Mouse (Mus musculus) liver, postnatal 0 days (tissue): ENCODE measurements around the gene Stag1. TPM values are rescaled to one million over a fixed set of nuclear protein-coding genes. Genes with fewer than 3 reads are reported as not detected.
A peak's percentile ranks its signal among the peaks of the same experiment; 100 is the strongest.

Source experiments
- ATAC-seq: fragments of 200-750 bp; cut with Nextera tagmentation; 2 replicates; pipeline ENCODE4 v1.8.0; 2017; ENCODE audit warnings: mild to moderate bottlenecking, moderate library complexity
- DNase-seq: peaks from one replicate; pipeline ENCODE4 v3.0.0-alpha.2; 2016
- H3K27ac ChIP-seq: fragments of 300-500 bp; sonication (generic); 2 replicates; pipeline ENCODE4 v1.5.1; 2014; ENCODE audit warnings: antibody characterized with exemption, moderate library complexity, mild to moderate bottlenecking, low read depth
- H3K27me3 ChIP-seq: fragments of 300-500 bp; sonication (generic); 2 replicates; pipeline ENCODE4 v1.6.1; 2014; ENCODE audit warnings: low read length, control low read depth, mixed read lengths; ENCODE audit not compliant: insufficient read depth
- H3K36me3 ChIP-seq: fragments of 300-500 bp; sonication (generic); replicated peaks from 2 replicates; pipeline ENCODE4 v1.6.1; 2014; ENCODE audit warnings: mild to moderate bottlenecking, control low read depth, low read length, moderate library complexity, mixed read lengths; ENCODE audit not compliant: insufficient read depth
- H3K4me1 ChIP-seq: fragments of 300-500 bp; sonication (generic); 2 replicates; pipeline ENCODE4 v1.6.1; 2014; ENCODE audit warnings: antibody characterized with exemption, mild to moderate bottlenecking, control low read depth; ENCODE audit not compliant: insufficient read depth
- H3K4me2 ChIP-seq: fragments of 300-500 bp; sonication (generic); 2 replicates; pipeline ENCODE4 v1.6.1; 2014; ENCODE audit warnings: low read depth, mild to moderate bottlenecking, low read length, moderate library complexity, mixed read lengths
- H3K4me3 ChIP-seq: fragments of 300-500 bp; sonication (generic); 2 replicates; pipeline ENCODE4 v1.5.1; 2014; ENCODE audit warnings: low read depth, low read length
- H3K9ac ChIP-seq: fragments of 300-500 bp; sonication (generic); replicated peaks from 2 replicates; pipeline ENCODE4 v1.6.1; 2014; ENCODE audit warnings: mild to moderate bottlenecking, moderate library complexity
- H3K9me3 ChIP-seq: fragments of 300-500 bp; sonication (generic); 2 replicates; pipeline ENCODE4 v1.6.1; 2016; ENCODE audit warnings: mild to moderate bottlenecking, control low read depth, low read length, mixed read lengths
- CTCF ChIP-seq: sonication (generic); IDR thresholded peaks from 2 replicates; pipeline ENCODE4 v1.5.1; 2016; ENCODE audit warnings: antibody characterized with exemption, low read depth
- EP300 ChIP-seq: IDR thresholded peaks from 2 replicates; pipeline ENCODE4 v1.6.1; 2016; ENCODE audit warnings: antibody characterized with exemption, low read depth, mild to moderate bottlenecking
- WGBS: fragments of 180-500 bp; shearing (Covaris S2); extraction: QIAGEN DNeasy Blood & Tissue Kit; methylation state at CpG from one replicate; pipeline ENCODE4 v1.1.7; 2014; ENCODE audit not compliant: insufficient replicate concordance; 5-methylcytosine and 5-hydroxymethylcytosine counted together
- polyA plus RNA-seq: library from polyadenylated mRNA; unstranded; fragments of >200 nt; fragmentation: Nextera tagmentation; extraction: Ambion mirVana; gene quantifications from 2 replicates; pipeline ENCODE4 v1.2.1, GENCODE M21; 2015

Stag1 gene
- polyA plus RNA-seq, 1 experiment from 2014 or later: 20.4 TPM

DNA sequence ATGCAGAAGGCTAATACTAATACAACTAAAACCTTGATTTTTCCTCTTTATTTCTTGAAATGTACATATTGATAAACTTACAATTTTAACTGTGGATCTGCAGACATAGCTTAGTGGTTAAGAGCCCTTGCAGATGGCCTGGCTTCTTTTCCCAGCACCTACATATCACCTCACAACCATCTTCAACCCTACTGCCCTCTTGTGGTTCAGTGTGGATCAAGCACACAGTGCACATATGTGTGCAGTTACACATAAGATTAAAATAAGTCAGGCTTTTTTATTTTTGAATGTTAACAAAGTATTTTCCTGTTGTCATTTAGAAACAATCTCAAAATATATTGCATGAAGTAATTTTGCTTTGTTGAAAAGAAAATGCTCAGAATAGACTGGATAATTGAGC is 312.8 kb downstream of the Stag1 start:
- peaks cover 18% of the 10 kb centered on the region for H3K36me3 ChIP-seq
- no peaks in the 10 kb centered on the region for H3K27me3 ChIP-seq
- ATAC-seq (no peak), DNase-seq (no peak)
- H3K9me3 ChIP-seq: no peaks in the 10 kb centered on the region
- peak; percentile 61 for TF ChIP-seq CTCF
- no peak for TF ChIP-seq EP300
- H3K4me1 ChIP-seq: no peaks in the 10 kb centered on the region
- H3K4me2 ChIP-seq: no peak overlapping the region
- H3K27ac ChIP-seq: no peak overlapping the region
- no peak overlapping the region for H3K9ac ChIP-seq
- no peak overlapping the region for H3K4me3 ChIP-seq

DNA sequence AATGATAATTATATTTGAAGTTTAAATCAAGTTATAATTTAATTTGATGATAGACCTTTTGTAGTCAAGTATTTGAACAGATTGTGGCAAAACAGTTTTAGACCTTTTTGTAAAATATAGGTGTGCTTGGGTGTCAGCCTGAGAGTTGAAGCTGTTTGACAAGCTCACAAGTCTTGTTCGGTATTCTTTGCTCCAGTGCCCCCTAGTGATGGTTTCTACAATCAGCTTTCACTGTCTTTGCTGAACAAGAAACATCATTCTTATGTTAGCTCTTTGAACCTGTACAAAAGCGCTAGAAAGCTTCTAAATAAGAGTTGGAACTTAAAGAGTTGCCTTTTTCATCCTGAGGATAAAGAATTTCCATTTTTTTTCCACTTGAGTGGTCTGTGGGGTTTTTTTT is 319.5 kb downstream of the Stag1 start:
- TF ChIP-seq CTCF: peak; percentile 68
- TF ChIP-seq EP300: no peak
- no peak overlapping the region for H3K4me3 ChIP-seq
- no peak overlapping the region for H3K27ac ChIP-seq
- peak; percentile 23 for DNase-seq
- no peaks in the 10 kb centered on the region for H3K9me3 ChIP-seq
- no peak overlapping the region for H3K9ac ChIP-seq
- ATAC-seq: no peak
- 43% methylated on average over 2 of the region's 2 CpGs for WGBS
- H3K27me3 ChIP-seq: no peaks in the 10 kb centered on the region
- H3K36me3 ChIP-seq: peaks cover 2% of the 10 kb centered on the region; the same call in 1 of the 2 replicates
- H3K4me2 ChIP-seq: no peak overlapping the region
- no peaks in the 10 kb centered on the region for H3K4me1 ChIP-seq

DNA sequence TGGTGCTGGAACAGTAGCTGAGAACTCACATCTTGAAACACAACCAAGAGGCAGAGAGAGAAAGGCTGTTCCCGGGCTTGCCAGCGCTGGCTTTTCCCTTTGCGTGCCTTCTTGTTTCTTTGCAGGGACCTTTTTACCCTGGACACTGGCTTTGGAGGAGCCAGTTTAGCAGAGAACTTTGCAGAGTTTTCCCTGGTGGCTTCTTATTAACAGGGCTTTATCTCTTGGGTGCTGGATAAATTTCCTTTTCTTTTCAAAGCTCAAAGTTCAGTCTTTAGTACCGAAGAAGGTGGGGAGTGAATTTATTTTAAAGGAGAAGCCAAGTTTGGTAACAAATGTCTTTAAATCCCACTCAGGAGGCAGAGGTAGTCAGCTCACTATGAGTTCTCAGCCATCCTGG is 329.0 kb downstream of the Stag1 start:
- Histone ChIP-seq H3K9me3 (peaks cover 3% of the 10 kb centered on the region; the same call in 1 of the 2 replicates), H3K27me3 (no peaks in the 10 kb centered on the region), H3K9ac (no peak overlapping the region), H3K4me3 (no peak overlapping the region), H3K27ac (no peak overlapping the region), H3K4me1 (no peaks in the 10 kb centered on the region), H3K36me3 (peaks cover 22% of the 10 kb centered on the region), H3K4me2 (no peak overlapping the region)
- WGBS: 91% methylated on average over 4 of the region's 4 CpGs
- ATAC-seq (no peak), DNase-seq (no peak)
- TF ChIP-seq EP300 (no peak), CTCF (no peak)

DNA sequence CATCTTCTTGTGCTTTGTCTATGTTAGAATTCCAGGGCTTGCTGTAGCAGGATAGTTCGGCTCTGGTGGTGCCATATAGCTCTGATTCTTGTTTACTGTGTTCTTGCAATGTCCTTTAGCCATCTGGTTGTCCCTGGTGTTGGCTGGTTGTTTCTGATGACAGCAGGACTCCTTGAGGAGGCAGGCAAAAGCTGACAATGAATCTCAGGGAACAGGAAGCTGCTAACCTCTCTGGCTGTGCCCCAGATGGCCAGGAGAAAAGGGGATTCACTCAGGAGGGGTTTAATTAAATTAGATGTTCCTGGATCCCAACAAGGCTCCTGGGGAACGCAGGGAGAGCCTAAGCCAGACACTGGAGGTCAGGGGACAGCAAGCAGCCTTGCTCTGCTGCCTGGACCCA is 344.4 kb downstream of the Stag1 start:
- Histone ChIP-seq H3K27me3 (no peaks in the 10 kb centered on the region), H3K4me1 (no peaks in the 10 kb centered on the region), H3K9ac (no peak overlapping the region), H3K4me3 (no peak overlapping the region), H3K36me3 (peaks cover 11% of the 10 kb centered on the region; the same call in 1 of the 2 replicates), H3K9me3 (no peaks in the 10 kb centered on the region), H3K27ac (no peak overlapping the region), H3K4me2 (no peak overlapping the region)
- ATAC-seq (no peak), DNase-seq (no peak)
- WGBS: 82% methylated on average over 2 of the region's 2 CpGs
- TF ChIP-seq CTCF (no peak), EP300 (no peak)

DNA sequence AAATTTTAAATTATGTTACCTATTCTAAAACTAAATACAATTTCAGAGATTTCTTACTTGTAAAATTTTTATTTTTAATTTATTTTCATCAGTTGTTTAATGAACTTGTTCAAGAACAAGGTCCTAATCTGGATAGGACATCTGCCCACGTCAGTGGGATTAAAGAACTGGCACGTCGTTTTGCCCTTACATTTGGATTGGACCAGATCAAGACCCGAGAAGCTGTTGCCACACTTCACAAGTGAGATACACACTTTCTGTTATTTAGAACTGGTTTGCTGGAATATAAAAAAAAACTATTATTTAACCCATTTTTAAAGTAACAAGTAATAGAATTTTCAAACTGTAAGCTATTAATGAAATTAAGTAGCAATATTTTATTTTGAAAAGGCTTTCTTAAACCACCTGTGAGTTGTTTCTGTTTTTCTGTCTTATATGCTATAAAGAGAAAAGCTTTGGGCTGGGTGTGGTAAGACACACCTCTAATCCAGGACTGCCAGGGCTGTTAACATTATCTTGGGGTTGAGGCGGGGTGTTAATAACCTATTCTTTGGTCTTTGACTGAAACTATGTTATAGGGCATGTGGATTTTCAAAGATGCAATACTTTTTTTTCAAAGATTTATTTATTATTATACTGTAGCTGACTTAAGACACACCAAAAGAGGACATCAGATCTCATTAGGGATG is 347.2 kb downstream of the Stag1 start:
- no peak overlapping the region for H3K9ac ChIP-seq
- H3K36me3 ChIP-seq: peaks cover 18% of the 10 kb centered on the region
- no peak overlapping the region for H3K27ac ChIP-seq
- TF ChIP-seq CTCF: no peak
- no peak for TF ChIP-seq EP300
- H3K4me2 ChIP-seq: no peak overlapping the region
- no peaks in the 10 kb centered on the region for H3K4me1 ChIP-seq
- H3K27me3 ChIP-seq: no peaks in the 10 kb centered on the region
- 68% methylated on average over 5 of the region's 5 CpGs for WGBS
- ATAC-seq (no peak), DNase-seq (no peak)
- no peak overlapping the region for H3K4me3 ChIP-seq
- H3K9me3 ChIP-seq: no peaks in the 10 kb centered on the region

DNA sequence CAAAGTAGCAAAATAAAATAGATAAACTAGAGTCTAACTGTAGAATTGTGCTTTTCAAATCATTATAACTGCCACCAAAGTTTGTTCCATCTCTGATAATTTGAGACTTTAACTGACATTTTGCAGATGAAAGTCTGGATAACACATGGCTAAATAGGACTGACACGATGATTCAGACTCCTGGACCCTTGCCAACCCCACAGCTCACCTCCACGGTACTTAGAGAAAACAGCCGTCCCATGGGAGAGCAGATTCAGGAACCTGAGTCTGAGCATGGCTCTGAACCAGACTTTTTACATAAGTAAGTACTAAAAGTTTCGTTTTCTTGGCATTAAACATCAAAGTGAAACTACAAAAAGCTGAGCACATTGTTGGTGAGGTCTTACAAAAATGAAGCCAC is 353.9 kb downstream of the Stag1 start:
- no peaks in the 10 kb centered on the region for H3K27me3 ChIP-seq
- H3K4me3 ChIP-seq: no peak overlapping the region
- H3K9me3 ChIP-seq: no peaks in the 10 kb centered on the region
- ATAC-seq: no peak
- DNase-seq: peak; percentile 39
- H3K9ac ChIP-seq: no peak overlapping the region
- peaks cover 45% of the 10 kb centered on the region for H3K36me3 ChIP-seq
- H3K4me2 ChIP-seq: no peak overlapping the region
- 54% methylated on average over 4 of the region's 4 CpGs for WGBS
- H3K4me1 ChIP-seq: no peaks in the 10 kb centered on the region
- TF ChIP-seq CTCF (no peak), EP300 (peak; percentile 64; the same call in 1 of the 2 replicates)
- no peak overlapping the region for H3K27ac ChIP-seq
